Mouse (Mus musculus): ENCODE results near the gene Selenoh.
"Not testable (repeated sequence)": the region's sequence is repeated elsewhere in the genome, so short reads cannot be mapped to it uniquely, and the experiment has no call there.

Gene Selenoh

DNA sequence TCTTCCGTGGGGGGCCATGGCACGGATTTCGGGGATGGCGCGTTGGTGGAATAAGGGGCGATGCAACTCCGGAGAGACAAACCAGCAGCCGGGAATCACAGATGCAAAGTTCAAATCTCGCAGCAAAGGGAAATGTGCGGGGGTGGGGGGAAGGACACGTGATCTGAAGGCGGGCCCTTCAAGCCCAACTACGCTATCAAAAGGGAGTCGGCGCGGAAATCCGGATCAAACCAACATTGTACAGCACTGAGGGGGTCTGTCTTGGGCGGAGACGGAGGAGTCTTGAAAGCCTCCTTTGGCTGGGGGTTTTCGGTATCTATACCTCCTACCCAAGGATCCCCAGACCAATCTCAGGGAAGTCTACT, at the start of gene Selenoh:
Selenoh (minus strand) TSS at position 202 of the 365 bp plus-strand sequence.
- DNase-seq: peak; percentile 88

DNA sequence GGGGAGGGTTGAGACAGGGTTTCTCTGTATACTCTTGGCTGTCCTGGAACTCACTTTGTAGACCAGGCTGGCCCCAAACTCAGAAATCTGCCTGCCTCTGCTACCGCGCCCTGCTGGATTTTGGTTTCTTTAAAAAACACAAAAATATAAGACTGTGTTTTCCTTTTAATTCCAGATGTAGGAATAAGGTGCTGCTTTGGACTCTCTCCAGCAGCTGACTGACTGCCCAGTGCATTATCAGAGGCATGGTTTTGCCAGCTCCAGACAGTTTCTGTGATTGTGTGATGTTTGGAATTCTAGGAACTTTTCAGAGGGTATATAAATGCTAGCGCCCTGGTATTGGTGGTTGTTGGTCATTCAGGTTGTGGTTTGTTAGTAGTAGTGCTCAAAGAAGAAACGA, 46.8 kb upstream of the Selenoh start:
- DNase-seq: no peak

- DNase-seq: no peak
Observed at GRCm38 (mm10) chr2:84716423-84717355, 46.1 kb upstream of the Selenoh start.

DNA sequence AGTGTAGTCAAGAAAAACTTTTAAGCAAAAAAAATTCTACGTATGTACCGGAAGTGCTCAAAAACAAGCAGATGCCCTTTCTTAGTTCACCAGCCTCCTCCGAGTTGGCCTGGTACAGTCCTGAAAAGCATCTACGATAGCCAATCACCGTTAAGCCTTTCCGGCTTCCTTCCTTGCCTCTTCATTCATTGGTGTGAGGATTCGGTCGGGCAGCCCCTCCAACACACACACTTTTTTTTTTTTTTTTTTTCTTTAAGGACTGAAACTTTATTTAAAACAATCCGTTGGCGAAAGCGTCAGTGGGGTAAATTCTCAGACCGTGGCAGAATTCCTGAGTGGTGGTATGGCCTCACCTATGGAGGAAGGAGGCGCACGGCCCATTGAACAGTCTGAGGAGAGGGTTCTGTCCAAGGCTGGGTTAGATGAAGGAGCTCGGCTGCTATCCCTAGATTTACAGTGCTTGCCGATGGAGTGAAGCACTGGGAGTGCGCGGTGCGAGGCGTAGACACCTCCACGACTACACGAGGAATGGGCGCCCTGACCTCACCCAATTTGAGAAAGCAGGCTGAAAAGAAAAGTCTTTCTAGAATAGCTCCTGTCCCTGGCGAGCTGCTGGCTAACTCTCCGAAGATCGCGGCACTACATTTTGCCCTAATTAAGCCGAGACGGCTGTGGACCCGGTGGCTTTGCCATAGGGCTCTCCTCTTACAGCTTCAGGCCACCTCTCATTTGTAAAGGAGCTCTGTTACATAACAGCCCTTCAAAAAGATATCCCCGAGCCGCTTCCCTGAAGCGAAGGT, 45.2 kb upstream of the Selenoh start:
- DNase-seq: peak; percentile 69

GRCm38 (mm10) chr2:84714811-84715561, 44.4 kb upstream of the Selenoh start, which contains the start of gene Zdhhc5:
TSS of gene Zdhhc5 (minus strand) at chr2:84715180.
- DNase-seq: peak; percentile 99

DNA sequence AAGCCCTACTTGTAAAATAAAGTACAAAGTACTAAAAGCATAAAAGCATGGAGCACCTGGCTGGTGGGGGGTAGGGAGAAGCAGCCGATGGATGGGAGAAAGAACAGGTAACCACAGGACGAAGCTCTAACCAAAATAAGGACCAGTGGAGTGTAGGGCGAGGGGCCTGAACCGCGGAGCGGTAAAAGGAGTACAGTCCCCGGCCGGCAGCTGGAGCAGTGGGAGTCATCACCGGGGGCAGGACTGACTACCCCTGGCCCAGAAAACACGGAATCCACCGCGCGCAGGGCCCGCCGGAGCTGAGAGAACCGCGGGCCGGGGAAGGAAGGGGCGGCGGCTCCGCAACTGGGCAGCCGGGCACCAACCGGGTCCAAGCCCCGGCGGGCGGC, 43.8 kb upstream of the Selenoh start:
- DNase-seq: no peak

DNA sequence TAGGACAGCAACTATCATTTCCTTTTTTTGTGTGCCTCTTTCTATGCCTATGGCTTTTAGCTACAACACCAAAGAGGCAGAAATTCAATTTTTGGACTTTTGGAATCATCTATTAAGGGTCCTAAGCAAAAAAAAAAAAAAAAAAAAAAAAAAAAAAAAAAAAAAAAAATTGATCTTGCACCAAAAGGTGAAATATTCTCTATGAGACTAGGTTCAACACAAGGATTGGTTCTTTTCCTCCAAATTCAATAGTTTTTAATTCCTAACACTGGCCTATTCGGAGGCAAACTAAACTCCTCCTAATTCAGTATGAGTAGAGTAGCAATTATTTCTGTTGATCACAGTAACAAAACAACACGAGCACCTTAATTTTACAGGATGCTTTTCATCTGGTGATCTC, 41.3 kb upstream of the Selenoh start:
- DNase-seq: no peak

DNA sequence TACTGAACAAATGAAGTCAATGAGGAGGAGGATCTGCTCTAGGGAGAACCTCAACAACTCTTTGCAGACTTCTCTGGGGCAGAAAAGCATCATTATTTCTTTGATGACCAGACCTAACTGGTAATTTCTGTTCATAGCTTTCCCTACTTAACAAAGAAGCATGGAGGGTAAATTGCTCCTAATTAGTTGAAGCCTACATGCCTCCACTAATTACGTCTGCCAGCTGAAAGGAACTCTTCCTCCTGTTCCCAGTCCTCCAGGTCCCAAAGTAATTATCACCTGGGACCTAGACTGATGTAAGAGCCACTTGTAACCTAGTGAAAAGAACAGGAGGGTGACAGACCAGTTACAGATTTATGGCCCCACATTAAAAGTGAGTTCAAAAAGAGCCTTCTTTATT, 37.0 kb upstream of the Selenoh start:
- DNase-seq: no peak

GRCm38 (mm10) chr2:84705295-84705694, 34.7 kb upstream of the Selenoh start:
- DNase-seq: no peak

- no peak for DNase-seq
Observed at GRCm38 (mm10) chr2:84704329-84704728, 33.8 kb upstream of the Selenoh start.

DNA sequence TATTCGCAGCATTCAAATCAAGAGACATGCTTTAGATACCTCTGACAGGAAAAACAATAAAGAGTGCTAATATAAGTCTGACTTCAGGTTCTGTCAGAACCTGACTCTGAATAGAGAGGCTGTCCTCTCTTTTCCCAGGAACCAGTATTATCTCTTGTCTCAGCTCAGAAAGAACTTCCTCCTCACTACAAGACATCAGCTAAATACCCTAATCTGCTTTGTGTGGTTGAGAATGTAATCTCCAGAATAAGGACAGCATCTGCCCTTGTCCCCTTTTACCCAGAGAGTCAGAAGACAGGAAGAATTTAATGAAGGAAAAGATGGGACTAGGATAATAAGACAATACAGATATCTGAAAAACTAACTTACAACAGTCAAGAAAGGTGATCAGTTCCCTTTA, 32.9 kb upstream of the Selenoh start:
- no peak for DNase-seq

DNA sequence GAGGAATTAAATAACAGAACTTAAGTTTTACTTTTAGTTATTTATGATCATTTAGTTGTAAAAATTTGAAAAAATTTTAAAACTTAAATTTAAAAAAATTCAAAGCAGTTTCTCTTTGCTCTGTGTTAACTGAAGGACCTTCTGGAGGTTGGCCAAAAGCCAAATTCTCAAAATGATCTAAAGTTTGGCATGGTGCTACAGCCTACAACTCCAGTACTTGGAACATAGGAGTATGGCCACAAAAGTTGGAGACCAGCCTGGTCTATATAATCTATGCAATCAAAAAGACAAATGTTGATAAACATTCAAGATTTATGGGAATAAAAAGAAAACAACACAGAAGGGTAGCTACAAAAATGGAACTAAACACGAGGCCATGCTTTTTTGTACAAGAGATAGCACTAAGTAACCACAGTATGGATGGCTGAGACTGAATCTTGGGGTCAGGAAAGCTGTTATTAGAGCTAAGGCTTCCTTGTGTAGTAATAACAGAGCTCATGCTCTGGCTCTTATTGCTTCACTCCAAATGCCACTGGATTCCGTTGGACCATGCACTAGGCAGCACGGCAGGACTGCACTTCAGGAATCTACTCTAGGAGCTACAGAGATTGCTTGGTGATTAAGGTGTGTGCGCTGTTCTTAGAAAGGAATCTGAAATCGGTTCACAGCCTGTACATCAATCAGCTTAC, 24.6 kb upstream of the Selenoh start:
- no peak for DNase-seq

DNA sequence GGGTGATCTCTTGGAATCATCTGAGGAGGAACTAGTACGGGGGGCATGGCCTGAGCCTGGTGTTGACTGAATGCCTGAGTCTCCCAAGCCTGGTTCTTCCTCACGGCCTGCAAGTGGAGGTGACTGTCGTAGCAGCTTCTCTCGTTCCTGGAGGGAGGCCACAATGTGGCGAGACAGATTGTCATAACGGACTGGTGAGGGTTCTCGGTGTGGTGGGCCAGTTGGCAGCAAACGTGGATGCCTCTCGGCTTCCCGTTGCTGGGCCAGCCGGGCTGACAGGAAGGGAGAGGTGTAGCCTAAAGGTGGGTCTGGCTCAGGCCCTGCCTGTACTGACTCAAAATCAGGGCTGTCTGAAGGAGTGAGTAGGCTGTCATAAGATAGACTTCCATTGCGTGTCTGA, 19.5 kb upstream of the Selenoh start:
- no peak for DNase-seq

- DNase-seq: no peak
Observed at GRCm38 (mm10) chr2:84688080-84688844, 17.7 kb upstream of the Selenoh start.

GRCm38 (mm10) chr2:84682605-84683183, 12.1 kb upstream of the Selenoh start:
- DNase-seq: no peak

- no peak for DNase-seq
Observed at GRCm38 (mm10) chr2:84679016-84679415, 8.4 kb upstream of the Selenoh start, which contains the start of gene Tmx2. TSS of gene Tmx2 (minus strand) at chr2:84679140.

DNA sequence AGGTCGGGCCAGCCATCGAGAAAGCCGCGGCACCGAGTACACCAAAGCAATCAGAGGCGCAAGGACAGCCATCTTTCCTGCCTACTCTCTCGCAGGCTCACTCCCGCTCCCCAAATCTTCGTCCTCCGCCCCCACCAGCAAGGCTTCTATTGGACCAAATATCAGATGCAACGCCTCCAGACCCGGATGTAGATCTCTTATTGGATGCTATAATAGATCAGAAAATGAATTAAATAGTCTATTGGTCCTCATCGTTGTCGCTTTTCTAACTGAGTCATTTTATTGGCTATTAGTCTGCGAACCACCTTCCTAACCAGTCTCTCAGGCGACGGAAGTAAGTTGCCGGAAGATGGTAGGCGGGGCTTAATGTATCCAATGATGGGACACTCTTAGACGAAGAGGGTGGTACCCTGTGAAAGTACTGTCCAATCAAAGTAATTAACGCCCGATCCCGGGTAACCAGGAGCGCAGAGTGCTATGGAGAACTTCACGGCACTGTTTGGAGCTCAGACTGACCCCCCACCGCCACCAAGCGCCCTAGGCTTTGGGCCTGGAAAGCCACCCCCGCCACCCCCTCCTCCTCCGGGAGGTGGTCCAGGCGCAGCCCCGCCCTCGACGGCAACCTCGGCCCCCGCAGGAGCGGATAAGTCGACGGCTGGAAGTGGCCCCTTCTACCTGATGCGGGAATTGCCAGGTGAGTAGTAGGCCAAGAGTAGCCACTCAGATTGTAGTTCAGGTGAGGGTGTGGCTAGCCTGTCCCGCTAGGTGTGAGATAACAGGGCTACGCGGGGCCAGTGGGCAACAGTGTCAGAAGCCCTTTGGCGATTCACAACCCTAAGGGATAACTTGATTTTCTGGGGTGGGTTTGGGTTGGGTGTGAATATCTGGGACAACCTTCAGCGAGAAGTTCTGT, 7.7 kb upstream of the Selenoh start, which contains the start of the genes Gm28635 and Med19:
Gm28635 (minus strand) TSS at position 74 of the 913 bp plus-strand sequence.
Med19 (plus strand) TSS at position 435 of the 913 bp plus-strand sequence.
- peak; percentile 88 for DNase-seq

DNA sequence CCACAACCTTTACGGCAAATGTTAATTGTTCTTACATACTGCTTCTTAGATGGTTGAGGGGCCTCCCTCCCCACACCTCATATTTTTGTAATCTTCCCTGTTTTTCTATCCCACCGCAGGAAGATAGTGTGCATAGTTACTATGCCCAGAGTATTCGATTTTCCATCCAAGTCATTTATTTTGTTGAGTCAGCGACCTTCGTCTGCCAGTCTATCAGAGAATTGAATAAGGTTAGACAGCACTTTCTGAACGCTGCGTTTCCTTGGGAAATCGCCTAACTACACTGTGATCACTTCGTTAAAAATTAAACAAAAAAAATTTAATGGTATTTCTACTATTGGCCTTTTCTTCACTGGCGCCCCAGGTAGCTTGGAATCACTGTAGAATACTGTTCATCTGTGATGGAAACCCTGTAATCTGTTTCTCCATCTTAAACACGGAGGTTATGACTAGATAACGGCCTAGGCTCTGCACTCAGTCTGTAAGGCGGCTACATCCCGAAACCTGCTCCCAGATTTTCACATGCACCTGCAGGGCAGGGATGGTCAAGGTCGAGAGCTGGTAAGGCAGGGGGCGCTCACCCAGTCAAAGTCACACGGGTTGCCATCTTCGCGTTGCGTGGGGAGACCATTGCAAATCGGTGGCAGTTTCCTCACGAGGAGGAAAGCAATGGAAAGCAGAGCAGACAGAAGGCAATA, 6.8 kb upstream of the Selenoh start:
- no peak for DNase-seq

GRCm38 (mm10) chr2:84671535-84671934, 965 bp upstream of the Selenoh start:
- DNase-seq: not testable (repeated sequence)

All from thymus, postnatal 25 days (tissue).